Comparison of ENCODE assay signal across 8 mouse cellular contexts in genomic region chr13:44100125-44101067, GRCm38 (mm10).
DNase-seq lines count a peak whose midpoint lies in the region; ATAC-seq lines count a peak whose summit lies in the region.

No protein-coding gene starts in this region.

- no peak overlapping the region; the same call in 1 of the 2 replicates for H3K4me3 ChIP-seq in embryonic facial prominence, embryonic 12.5 days

- 19% methylated on average over 21 of the region's 21 CpGs for WGBS in embryonic facial prominence, embryonic 12.5 days

- H3K27me3 ChIP-seq in embryonic facial prominence, embryonic 12.5 days: 0 out of 2 replicates have a peak, but pooled peaks cover 6% of the 10 kb centered on the region

- peak; percentile 71 for DNase-seq in ZHBTc4 (ENCODE audit: low read depth, low spot score)
- DNase-seq in heart, postnatal 10 days: peak; percentile 12 to 20
- peak; percentile 64 to 84 for DNase-seq in left cerebral cortex, postnatal 14 days (ENCODE audit: low spot score in 2 of 2)
- DNase-seq in retina, postnatal 7 days (ENCODE audit: low read depth, low spot score): peak; percentile 16
- DNase-seq in ovary, postnatal 10 days (ENCODE audit: low spot score): no peak
- DNase-seq in thymus, postnatal 14 days: no peak
- no peak for DNase-seq in testis, postnatal 14 days (ENCODE audit: low spot score)

- intact Hi-C loops in heart, postnatal 10 days (cut with DNase I): no loop called here
- intact Hi-C loops in left cerebral cortex, postnatal 14 days (cut with DNase I): no loop called here

- peak; percentile 56; the same call in 1 of the 2 replicates for ATAC-seq in embryonic facial prominence, embryonic 12.5 days (ENCODE audit: insufficient number of reproducible peaks, insufficient read depth, low FRiP score, low TSS enrichment)

- peak overlapping the region; percentile 35 for H3K4me2 ChIP-seq in embryonic facial prominence, embryonic 12.5 days (replicated peaks)

- no peak overlapping the region for H3K9ac ChIP-seq in embryonic facial prominence, embryonic 12.5 days

- no peaks in the 10 kb centered on the region for H3K36me3 ChIP-seq in embryonic facial prominence, embryonic 12.5 days

- no peaks in the 10 kb centered on the region for H3K9me3 ChIP-seq in embryonic facial prominence, embryonic 12.5 days

- peaks cover 26% of the 10 kb centered on the region for H3K4me1 ChIP-seq in embryonic facial prominence, embryonic 12.5 days

- H3K27ac ChIP-seq in embryonic facial prominence, embryonic 12.5 days: no peak overlapping the region

Comparison
In these comparisons a context has a peak if more than half of its experiments do, and no peak if none do; other contexts are left out.
1. DNase-seq: peak in ZHBTc4 (single experiment), heart, postnatal 10 days (2 of 2), left cerebral cortex, postnatal 14 days (2 of 2) and retina, postnatal 7 days (single experiment); none in ovary, postnatal 10 days (single experiment), thymus, postnatal 14 days (single experiment) and testis, postnatal 14 days (single experiment).